Mouse (Mus musculus) thymus, adult 2 months (tissue): ENCODE results near the gene Tac4.

Experiments used
- CTCF ChIP-seq: fragments of 200-500 bp; IDR thresholded peaks from 2 replicates; pipeline ENCODE4 v1.5.1; 2012; ENCODE audit warnings: mild to moderate bottlenecking, control low read depth, low read length, moderate library complexity, borderline replicate concordance; ENCODE audit not compliant: control insufficient read depth, poor library complexity, insufficient read depth; ENCODE audit errors: extremely low read depth
- POLR2A ChIP-seq: fragments of 200-500 bp; IDR thresholded peaks from 2 replicates; pipeline ENCODE4 v1.6.1; 2012; ENCODE audit warnings: mild to moderate bottlenecking, low read length, control low read depth, moderate library complexity; ENCODE audit not compliant: control insufficient read depth, poor library complexity, insufficient read depth; ENCODE audit errors: extremely low read depth

DNA sequence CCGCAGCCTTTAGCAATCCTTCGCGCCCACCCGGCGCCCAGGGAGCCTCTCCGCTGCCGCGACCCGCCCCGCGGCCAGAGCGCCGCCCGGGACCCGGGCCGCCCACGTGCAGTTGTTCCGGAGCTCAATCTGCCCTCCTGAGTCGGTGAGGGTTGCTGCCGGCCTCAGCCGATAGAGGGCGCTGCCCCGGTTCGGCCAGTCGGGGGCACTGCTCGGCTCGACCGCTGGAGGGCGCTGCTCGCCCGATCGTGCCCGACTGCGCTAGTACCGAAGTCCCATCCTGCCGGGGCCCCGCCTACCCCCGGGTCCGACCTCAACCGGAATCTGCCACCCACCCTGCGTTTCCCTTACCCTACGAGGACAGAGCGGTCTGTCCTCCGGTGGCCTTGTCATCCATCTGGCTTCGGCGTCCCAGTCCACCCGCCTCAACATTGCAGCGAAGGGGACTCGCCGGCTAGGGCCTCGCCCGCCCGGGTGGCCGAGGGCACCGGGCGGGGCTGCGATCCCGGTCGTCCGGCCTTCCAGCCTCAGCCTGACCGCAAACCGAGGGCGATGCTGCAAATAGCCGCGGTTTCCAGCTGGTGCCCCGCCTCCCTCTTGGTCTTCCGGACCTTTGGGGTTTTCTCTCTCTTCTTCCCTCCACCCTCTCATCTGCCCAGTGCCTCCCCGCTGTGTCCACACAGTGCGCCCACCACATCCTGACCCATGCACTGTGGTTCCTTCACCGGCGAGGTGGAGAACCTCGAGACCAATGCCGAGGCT lies 2.1 kb upstream of the Tac4 start:
- TF ChIP-seq CTCF, result peak; percentile 100
- 0 out of 2 replicates have a peak, but pooled peaks have one; percentile 38 for TF ChIP-seq POLR2A
